Mouse (Mus musculus): ENCODE results near the gene Mymx.

Gene Mymx

GRCm38 (mm10) chr17:45612008-45612407, 10.1 kb upstream of the Mymx start:
- in situ Hi-C loops (cut with MboI, MseI) = loop anchor here (25.0 kb wide), 1 partner anchor 1925 kb away; no protein-coding TSS in a partner anchor

- in situ Hi-C loops (cut with MboI, MseI) = loop anchor here (25.0 kb wide), 1 partner anchor 1927 kb away; no protein-coding TSS in a partner anchor
Observed at GRCm38 (mm10) chr17:45610144-45610866, 8.4 kb upstream of the Mymx start.

- in situ Hi-C loops (cut with MboI, MseI) = loop anchor here (25.0 kb wide), 1 partner anchor 1929 kb away; no protein-coding TSS in a partner anchor
Observed at GRCm38 (mm10) chr17:45608396-45608795, 6.5 kb upstream of the Mymx start.

DNA sequence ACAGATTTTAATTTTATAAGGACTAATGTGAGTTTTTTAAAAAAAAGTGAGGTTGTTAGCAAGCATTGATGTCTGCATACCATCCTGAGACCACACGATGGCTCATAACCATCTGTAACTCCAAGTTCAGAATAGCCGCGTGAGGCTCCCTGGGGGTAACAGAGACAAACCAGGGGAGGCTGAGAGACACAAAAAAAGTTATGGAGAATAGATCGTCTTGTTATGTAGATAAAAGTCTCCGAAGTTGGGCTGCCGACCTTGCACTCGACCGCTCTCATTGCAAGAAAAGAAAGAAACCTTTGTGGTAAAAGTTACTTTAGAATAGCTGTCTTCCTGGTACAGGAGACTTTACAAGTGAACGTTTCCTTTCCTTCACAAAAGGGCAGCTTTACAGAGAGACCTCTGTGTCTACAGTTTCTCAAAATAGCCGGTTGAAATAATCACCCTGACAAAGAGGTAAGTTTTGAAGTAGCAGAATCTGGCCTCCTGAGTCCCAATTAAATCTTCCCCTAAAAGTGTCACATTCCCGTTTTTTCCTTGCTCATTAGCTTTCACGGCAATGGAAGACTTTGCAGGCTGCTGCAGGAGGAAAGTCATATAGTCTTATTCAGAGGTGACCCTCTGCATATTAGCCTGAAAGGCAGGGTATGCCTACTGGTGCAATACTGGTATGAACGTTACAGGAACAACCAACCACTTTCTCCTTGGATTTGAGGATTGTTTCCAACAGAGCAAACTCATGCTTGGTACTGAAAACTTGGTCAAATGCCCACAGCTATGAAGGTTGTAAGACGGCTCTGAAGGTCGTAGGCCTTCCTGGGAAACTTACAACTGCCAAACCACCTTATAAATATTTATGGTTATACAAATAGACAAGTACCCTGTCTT, 5.3 kb upstream of the Mymx start:
- in situ Hi-C loops (cut with MboI, MseI) = loop anchor here (25.0 kb wide), 1 partner anchor 1930 kb away; no protein-coding TSS in a partner anchor

DNA sequence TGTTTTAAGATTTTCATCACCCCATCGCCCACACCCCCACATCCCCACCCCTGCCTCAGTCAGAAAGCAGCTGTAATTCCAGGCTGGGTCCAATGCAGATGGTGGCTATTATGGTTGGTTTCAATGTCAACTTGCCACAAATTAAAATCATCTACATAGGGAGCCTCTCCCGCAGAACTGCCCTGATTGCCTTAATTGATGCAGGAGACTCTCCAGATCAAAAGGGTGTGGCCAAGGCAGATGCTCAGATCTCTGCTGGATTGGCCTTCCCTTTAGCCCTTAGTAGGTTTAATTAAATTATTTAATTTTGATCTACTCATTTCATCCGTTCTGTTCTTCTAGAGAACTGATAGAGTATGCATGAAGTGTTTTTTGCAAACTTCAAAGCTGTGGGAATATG, 1.1 kb upstream of the Mymx start:
- in situ Hi-C loops (cut with MboI, MseI) = loop anchor here (25.0 kb wide), 1 partner anchor 1934 kb away; no protein-coding TSS in a partner anchor

DNA sequence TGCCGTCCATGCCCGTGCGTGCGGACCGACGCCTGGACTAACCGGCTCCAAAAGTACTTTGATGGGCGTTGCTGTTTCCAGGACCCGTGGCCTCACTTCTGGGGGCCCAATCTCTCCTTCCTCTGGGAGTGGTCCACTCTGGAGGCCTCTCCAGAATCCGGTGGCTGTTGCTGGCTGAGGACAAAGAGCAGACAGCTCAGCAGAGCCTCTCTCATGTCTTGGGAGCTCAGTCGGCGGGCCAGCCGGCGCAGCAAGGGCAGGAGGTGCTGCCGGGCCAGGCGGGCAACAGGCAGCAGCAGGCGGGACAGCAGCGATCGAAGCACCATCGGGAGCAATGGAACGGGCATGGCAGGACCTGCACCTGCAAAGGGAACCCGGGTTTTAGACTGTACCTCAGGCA, 577 bp downstream of the Mymx start:
- in situ Hi-C loops (cut with MboI, MseI) = loop anchor here (25.0 kb wide), 1 partner anchor 1936 kb away; no protein-coding TSS in a partner anchor

DNA sequence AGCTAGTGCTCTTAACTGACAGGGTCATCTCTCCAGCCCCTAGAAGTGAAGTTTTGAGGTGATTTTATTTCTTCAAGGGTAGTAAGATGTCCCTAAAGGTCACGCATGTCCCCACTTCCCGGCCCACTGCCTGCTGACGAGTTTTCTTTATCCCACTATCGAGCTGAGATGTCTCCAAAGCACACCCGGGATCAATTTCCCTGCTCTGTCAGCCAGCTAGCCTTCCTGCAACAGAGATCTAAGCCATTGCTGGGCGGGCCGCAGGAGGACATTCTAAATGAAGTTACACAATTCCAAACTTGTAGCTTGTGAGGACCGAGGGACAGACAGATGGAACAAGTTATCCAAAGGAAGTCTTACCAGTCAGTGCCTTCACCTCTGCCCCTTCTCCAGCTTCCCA, 1.6 kb downstream of the Mymx start:
- in situ Hi-C loops (cut with MboI, MseI) = loop anchor here (25.0 kb wide), 1 partner anchor 1937 kb away; no protein-coding TSS in a partner anchor

DNA sequence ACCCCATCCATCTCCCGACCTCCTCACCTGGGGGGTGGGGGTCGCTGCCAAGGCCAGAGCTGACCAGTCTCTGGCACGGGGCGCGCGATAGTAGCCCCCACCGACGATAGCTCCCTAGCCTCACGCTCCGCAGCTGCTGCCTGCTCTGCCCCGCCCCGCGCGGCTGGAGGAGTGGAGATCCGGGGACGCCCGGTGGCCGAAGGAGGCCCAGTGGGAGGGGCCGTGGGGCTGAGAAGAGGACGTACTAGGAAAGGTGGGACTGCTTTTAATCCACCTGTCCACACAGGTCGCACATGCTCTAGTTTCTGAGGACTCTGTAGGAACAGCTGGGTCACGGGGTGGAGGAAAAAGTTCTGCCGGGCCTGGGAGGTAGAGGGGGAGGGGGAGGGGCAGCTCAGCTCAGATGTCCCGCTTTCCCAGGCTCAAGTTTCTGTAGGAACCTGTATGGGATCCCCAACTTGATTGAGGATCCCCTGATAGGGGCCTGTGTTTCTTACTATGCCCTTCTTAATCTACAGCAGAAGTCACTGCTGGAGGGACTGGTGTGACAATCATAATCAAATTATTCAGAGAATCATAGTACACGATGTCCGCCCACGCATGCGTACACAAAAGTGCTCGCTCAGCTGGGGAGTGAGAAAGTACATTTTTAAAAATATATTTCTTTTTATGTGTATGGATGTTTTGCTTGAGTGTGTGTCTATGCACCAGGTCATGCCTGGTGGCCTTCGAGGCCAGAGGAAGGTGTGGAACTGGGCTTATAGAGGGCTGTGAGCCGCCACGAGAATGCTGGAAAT, 2.3 kb downstream of the Mymx start, which contains the start of gene Slc29a1:
Gene Slc29a1 (minus strand): TSS at position 161 of the 797 bp plus-strand sequence.
- in situ Hi-C loops (cut with MboI, MseI) = loop anchor here (25.0 kb wide), 1 partner anchor 1938 kb away; no protein-coding TSS in a partner anchor

- in situ Hi-C loops (cut with MboI, MseI) = no loop called here
Observed at GRCm38 (mm10) chr17:45598891-45599290, 3.0 kb downstream of the Mymx start.

DNA sequence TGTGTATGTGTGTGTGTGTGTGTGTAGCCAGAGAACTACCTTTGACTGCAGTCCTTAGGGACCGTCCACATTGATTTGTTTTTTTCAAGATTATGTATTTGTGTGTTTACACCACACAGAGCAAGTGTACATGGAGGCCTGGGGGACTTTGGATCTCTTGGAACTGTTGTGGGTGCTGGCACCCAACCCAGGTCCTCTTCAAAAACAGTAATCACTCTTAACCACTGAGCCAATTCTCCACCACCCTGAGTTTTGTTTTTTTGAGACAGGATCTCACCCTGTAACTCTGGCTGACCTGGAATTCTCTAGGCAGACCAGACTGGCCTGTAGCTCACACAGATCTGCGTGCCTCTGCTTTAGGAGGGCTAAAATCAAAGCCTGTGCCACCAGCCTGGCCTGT, 3.5 kb downstream of the Mymx start:
- in situ Hi-C loops (cut with MboI, MseI) = no loop called here

DNA sequence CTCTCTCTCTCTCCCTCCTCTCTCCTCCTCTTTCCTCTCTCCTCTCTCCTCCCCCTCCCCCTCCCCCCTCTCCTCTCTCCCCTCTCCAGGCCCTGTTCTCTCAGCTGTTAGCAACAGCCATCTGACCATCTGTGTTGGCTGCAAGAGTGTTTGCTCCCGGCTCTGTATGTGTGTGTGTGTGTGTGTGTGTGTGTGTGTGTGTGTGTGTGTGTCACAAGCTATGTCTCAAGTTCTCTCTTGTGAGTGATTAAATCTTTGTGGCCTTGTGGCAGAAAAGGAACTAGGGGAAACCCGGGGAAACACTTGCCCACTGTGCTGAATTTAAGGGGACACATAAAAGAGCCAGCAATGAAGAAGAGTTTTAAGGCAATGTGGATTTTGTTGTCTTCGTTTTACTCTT, 4.1 kb downstream of the Mymx start:
- in situ Hi-C loops (cut with MboI, MseI) = no loop called here

DNA sequence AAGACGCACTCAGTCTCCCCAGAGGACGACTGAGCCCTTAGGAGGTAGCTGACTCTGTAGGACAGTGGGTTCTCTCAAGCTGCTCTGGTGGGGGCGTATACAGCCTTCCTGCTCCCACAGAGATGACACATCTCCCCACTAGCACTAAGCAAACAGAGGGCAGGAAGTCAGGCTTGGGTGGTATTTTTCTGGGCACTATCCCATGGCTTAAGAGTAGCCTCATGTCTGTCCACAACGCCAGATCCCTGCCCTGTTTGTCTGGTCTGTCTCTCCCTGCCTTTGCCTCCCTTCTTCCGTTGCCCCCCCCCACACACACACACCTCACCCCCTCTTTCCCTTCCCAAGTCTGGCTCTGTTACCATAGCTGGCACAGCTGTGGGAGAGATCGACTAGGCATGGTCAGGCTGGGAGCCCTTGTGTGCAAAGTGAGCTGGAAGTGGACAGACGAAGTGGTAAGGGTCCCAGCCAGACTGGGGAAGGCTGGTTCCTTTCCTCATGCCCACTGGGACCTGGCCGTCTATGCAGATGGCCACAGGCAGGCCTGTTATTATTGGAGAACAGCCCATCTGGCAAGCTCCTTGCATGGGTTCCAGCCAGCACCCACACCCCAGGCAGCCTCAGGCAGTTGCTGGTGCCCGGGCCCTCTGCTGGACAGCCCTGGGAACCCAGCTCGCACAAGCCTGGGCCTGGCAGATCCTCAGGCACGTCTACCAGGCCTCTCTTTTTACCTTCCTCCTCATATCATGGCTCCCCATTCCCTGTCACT, 5.1 kb downstream of the Mymx start:
- in situ Hi-C loops (cut with MboI, MseI) = no loop called here

DNA sequence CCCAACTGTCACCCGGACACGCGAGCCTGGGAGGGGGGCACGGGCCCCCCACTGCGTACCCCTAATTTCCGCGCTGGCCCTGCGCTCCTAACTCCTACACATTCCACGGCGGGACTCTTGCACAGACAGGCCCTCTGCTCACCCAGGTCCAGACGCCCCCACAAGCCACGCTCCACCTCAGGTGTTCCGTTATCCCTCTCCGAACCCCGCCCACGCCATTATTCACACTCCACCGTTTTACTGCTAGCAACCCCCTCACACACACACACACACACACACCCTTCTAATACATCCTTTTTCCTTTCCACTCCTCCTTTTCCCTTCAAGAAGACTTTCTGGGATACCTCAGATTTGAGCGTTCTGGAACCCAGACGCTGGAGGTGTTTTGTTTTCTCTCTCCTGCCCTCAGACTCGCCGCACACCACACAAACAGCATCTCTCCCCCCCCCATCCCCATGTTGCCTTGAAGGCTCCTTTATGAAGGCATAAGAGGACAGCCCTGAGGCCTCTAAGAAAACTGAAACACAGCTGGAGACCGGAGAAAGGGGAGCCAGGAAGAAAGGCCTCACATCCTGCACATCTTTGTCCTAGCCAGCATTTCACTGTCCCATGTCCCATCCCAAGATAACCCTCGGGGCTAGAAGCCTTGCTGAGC, 6.0 kb downstream of the Mymx start:
- in situ Hi-C loops (cut with MboI, MseI) = no loop called here

- in situ Hi-C loops (cut with MboI, MseI) = no loop called here
Observed at GRCm38 (mm10) chr17:45594881-45595735, 6.8 kb downstream of the Mymx start.

DNA sequence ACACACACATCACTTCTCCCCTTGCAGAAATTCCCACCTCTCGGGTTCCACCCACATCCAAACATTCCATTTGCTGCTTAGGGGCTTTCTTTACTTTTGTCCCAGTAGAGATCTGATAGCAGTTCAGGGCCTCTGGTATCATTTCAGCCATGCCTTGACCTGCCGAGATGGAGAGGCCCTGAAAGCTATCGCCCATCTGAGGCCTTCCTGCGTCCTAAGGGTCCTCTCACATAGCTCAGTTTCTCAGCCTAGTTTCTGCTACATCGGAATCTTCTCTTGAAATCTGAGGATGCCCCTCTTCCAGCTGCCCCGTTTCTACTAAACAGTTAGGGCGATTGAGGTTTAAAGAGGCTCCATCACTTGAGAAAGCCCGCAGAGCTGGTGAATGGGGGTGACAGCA, 7.7 kb downstream of the Mymx start:
- in situ Hi-C loops (cut with MboI, MseI) = no loop called here

DNA sequence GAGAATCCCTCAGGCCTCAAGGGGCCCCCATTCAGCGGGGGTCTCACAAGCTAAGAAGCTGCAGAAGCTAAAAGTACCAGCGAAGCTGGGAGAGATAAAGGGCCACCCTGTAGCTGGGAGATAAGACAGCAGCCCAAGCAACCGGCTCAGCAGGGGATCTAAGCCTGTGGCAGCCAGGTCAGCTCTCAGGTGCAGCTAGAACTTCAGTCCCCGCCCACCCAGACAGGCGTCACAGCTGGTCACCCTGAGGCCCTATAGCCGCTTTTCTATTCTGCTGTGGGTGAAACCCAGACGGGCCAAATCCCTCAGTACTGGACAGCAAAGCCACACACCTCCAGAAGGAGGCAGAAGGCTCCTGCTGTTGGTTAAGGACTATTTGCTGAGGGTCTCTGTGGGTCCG, 8.4 kb downstream of the Mymx start:
- in situ Hi-C loops (cut with MboI, MseI) = no loop called here

DNA sequence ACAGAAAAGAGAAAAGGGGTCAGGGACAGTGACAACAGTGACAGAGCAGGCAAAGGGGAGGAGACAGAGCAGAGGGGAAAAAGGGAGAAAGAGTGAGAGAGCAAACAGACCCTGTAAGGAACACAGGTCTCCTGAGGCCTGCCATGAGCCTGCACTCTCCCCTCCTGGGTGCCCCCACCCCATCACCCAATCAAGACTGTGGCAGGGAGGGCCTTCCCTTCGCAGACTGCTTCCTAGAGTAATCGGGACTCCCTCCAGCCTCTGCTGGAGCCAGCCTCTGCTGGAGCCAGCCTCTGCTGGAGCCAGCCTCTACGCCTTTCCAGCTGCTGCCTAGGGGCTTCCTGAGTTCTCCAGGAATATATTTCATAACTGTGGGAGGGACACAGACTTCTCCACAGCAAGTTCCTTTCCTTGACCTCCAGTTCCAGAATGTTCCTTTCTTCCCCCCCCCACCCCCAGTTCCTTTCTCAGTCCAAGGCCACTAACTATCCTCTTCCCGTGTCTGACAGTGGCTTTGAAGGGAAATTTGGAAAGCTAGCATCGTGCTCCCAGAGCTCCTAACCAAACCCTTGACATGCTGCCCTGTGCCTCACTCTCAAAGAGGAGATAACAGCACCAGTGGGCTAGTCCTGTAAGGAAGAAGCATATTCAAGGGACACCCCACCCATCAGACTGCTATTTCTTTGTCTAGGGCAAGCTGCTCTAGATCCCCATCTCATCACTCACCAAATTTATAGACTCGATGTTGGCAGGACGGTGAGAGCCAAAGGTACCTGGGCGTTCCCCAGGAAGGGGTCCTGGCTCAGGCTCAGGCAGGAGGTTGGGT, 9.1 kb downstream of the Mymx start:
- in situ Hi-C loops (cut with MboI, MseI) = no loop called here

All from regulatory T cell (primary cell).